Mouse (Mus musculus): ENCODE measurements around the gene Noct. TPM values are rescaled to one million over a fixed set of nuclear protein-coding genes. Genes with fewer than 3 reads are reported as not detected.

Gene Noct
- total and polyA plus RNA-seq, 3 experiments: 17.8 to 26.7 TPM; not detected in 1

DNA sequence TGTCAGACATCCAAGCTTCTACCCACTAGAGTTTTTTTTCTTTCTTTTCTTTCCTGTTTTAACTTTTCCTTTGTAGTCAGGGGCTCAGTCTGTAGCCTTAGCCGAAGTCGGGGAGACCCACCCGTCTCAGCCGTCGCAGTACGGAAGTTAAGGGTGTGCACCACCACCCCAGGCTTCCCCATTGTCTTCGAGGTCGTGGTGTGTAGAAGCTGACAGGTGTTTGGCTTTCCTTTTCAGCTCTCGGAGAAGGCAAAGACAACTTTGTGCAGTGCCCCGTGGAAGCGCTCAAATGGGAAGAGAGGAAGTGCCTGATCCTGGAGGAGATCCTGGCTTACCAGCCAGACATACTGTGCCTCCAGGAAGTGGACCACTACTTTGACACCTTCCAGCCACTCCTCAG, 25.2 kb downstream of the Noct start:
- TF ChIP-seq NRF1 (IDR thresholded peaks at IDR 0.05; ENCODE audit: insufficient read depth, low read depth, low read length, poor library complexity, severe bottlenecking) (no peak), BHLHE40 (IDR thresholded peaks at IDR 0.05; ENCODE audit: borderline replicate concordance, low read depth, low read length) (no peak), CTCF (IDR thresholded peaks at IDR 0.05 in 2 of 3, conservative IDR thresholded peaks at IDR 0.05 in 1 of 3; ENCODE audit: control insufficient read depth in 1 of 3, insufficient read depth in 1 of 3, low read depth in 2 of 3, low read length in 3 of 3, poor library complexity in 1 of 3, severe bottlenecking in 1 of 3) (no peak), EP300 (IDR thresholded peaks at IDR 0.05; ENCODE audit: low read depth in 1 of 2, low read length in 2 of 2) (no peak)
- Histone ChIP-seq H3K4me1 (ENCODE audit: control insufficient read depth in 1 of 2, insufficient read depth in 2 of 2, low read length in 2 of 2) (no peaks in the 10 kb centered on the region), H3K27me3 (ENCODE audit: control insufficient read depth in 1 of 2, insufficient read depth in 2 of 2, low read length in 2 of 2) (no peaks in the 10 kb centered on the region), H3K79me2 (ENCODE audit: control insufficient read depth, insufficient read depth, low read length, poor library complexity) (no peaks in the 10 kb centered on the region), H3K4me3 (ENCODE audit: control insufficient read depth in 1 of 2, insufficient read depth in 1 of 2, low read depth in 2 of 2, low read length in 2 of 2) (no peak overlapping the region), H3K9ac (ENCODE audit: control insufficient read depth, low read depth, low read length, poor library complexity, severe bottlenecking) (no peak overlapping the region), H3K36me3 (ENCODE audit: control insufficient read depth in 1 of 2, insufficient read depth in 2 of 2, low read length in 2 of 2) (peaks cover 0 to 19% of the 10 kb centered on the region in 2 experiments; a peak in 2 of 4 replicates), H3K27ac (ENCODE audit: control insufficient read depth, low read depth, low read length) (no peak overlapping the region), H3K9me3 (replicated peaks; ENCODE audit: insufficient read depth, low read length) (no peaks in the 10 kb centered on the region)
- no peak for DNase-seq (ENCODE audit: low read depth, low spot score)

DNA sequence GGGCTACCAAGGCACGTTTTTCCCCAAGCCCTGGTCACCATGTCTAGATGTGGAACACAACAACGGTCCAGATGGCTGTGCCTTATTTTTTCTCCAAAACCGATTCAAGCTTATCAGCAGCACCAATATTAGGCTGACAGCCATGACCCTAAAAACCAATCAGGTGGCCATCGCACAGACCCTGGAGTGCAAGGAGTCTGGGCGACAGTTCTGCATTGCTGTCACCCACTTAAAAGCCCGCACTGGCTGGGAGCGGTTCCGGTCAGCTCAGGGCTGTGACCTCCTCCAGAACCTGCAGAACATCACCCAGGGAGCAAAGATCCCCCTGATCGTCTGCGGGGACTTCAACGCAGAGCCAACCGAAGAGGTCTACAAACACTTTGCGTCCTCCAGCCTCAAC, 25.6 kb downstream of the Noct start:
- Histone ChIP-seq H3K36me3 (ENCODE audit: control insufficient read depth in 1 of 2, insufficient read depth in 2 of 2, low read length in 2 of 2) (peaks cover 0 to 21% of the 10 kb centered on the region in 2 experiments; a peak in 2 of 4 replicates), H3K27me3 (ENCODE audit: control insufficient read depth in 1 of 2, insufficient read depth in 2 of 2, low read length in 2 of 2) (no peaks in the 10 kb centered on the region), H3K4me1 (ENCODE audit: control insufficient read depth in 1 of 2, insufficient read depth in 2 of 2, low read length in 2 of 2) (no peaks in the 10 kb centered on the region), H3K4me3 (ENCODE audit: control insufficient read depth in 1 of 2, insufficient read depth in 1 of 2, low read depth in 2 of 2, low read length in 2 of 2) (no peak overlapping the region), H3K9ac (ENCODE audit: control insufficient read depth, low read depth, low read length, poor library complexity, severe bottlenecking) (no peak overlapping the region), H3K27ac (ENCODE audit: control insufficient read depth, low read depth, low read length) (no peak overlapping the region), H3K79me2 (ENCODE audit: control insufficient read depth, insufficient read depth, low read length, poor library complexity) (no peaks in the 10 kb centered on the region), H3K9me3 (replicated peaks; ENCODE audit: insufficient read depth, low read length) (no peaks in the 10 kb centered on the region)
- TF ChIP-seq TBP (IDR thresholded peaks at IDR 0.05; ENCODE audit: low read depth, low read length) (no peak), SMC3 (IDR thresholded peaks at IDR 0.05; ENCODE audit: low read depth, low read length) (no peak), JUND (IDR thresholded peaks at IDR 0.05; ENCODE audit: low read depth, low read length) (no peak), GABPA (IDR thresholded peaks at IDR 0.05; ENCODE audit: low read depth, low read length) (no peak), ZNF384 (IDR thresholded peaks at IDR 0.05; ENCODE audit: low read depth, low read length) (no peak), MEF2A (IDR thresholded peaks at IDR 0.05; ENCODE audit: extremely low read depth, insufficient replicate concordance, low read depth, low read length, poor library complexity, severe bottlenecking) (no peak), HCFC1 (IDR thresholded peaks at IDR 0.05; ENCODE audit: low read depth, low read length) (no peak), CTCF (IDR thresholded peaks at IDR 0.05 in 2 of 3, conservative IDR thresholded peaks at IDR 0.05 in 1 of 3; ENCODE audit: control insufficient read depth in 1 of 3, insufficient read depth in 1 of 3, low read depth in 2 of 3, low read length in 3 of 3, poor library complexity in 1 of 3, severe bottlenecking in 1 of 3) (no peak), MXI1 (IDR thresholded peaks at IDR 0.05; ENCODE audit: low read depth, low read length) (no peak), CHD2 (IDR thresholded peaks at IDR 0.05; ENCODE audit: low read length) (no peak), NELFE (IDR thresholded peaks at IDR 0.05; ENCODE audit: low read depth, low read length) (no peak)
- DNase-seq (ENCODE audit: low read depth, low spot score): no peak

DNA sequence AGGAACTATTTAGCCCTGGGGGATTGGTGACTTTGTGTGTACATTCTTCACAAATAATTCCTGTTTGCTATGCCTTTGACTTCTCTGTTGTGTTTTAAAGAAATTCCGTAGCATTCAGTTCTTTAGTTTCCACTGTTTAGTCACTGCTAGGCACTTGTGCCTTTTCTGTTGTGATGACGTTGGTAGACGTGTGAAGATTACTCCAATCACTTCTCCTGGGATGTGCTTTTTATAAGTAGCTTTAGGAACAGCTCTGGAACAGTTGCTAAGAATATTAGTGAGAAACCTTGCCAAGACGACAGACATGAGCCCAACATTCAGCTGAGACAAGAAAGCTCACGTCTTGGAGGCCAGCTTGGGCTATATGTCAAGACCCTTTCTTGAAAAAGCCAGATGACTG, 26.8 kb downstream of the Noct start:
- TF ChIP-seq NRF1 (IDR thresholded peaks at IDR 0.05; ENCODE audit: insufficient read depth, low read depth, low read length, poor library complexity, severe bottlenecking) (no peak), KAT2A (conservative IDR thresholded peaks at IDR 0.05; ENCODE audit: low read depth, low read length) (no peak), EP300 (IDR thresholded peaks at IDR 0.05; ENCODE audit: low read depth in 1 of 2, low read length in 2 of 2) (no peak), ZKSCAN1 (IDR thresholded peaks at IDR 0.05; ENCODE audit: low read depth, low read length) (no peak), MXI1 (IDR thresholded peaks at IDR 0.05; ENCODE audit: low read depth, low read length) (no peak), TAL1 (IDR thresholded peaks at IDR 0.05; ENCODE audit: low read length) (no peak), MAX (IDR thresholded peaks at IDR 0.05; ENCODE audit: low read length) (no peak), HCFC1 (IDR thresholded peaks at IDR 0.05; ENCODE audit: low read depth, low read length) (no peak), ELF1 (IDR thresholded peaks at IDR 0.05; ENCODE audit: low read depth, low read length) (no peak), POLR2A (IDR thresholded peaks at IDR 0.05; ENCODE audit: control insufficient read depth in 1 of 2, insufficient read depth in 1 of 2, low read depth in 1 of 2, low read length in 2 of 2, poor library complexity in 1 of 2) (no peak), SIN3A (IDR thresholded peaks at IDR 0.05; ENCODE audit: low read length) (no peak), ETS1 (IDR thresholded peaks at IDR 0.05; ENCODE audit: low read depth, low read length) (no peak)
- H3K4me3 ChIP-seq (ENCODE audit: control insufficient read depth in 1 of 2, insufficient read depth in 1 of 2, low read depth in 2 of 2, low read length in 2 of 2): no peak overlapping the region
- H3K36me3 ChIP-seq (ENCODE audit: control insufficient read depth in 1 of 2, insufficient read depth in 2 of 2, low read length in 2 of 2): peaks cover 0 to 23% of the 10 kb centered on the region in 2 experiments; a peak in 2 of 4 replicates
- no peaks in the 10 kb centered on the region for H3K27me3 ChIP-seq (ENCODE audit: control insufficient read depth in 1 of 2, insufficient read depth in 2 of 2, low read length in 2 of 2)
- H3K4me1 ChIP-seq (ENCODE audit: control insufficient read depth in 1 of 2, insufficient read depth in 2 of 2, low read length in 2 of 2): no peaks in the 10 kb centered on the region
- H3K79me2 ChIP-seq (ENCODE audit: control insufficient read depth, insufficient read depth, low read length, poor library complexity): no peaks in the 10 kb centered on the region
- H3K9ac ChIP-seq (ENCODE audit: control insufficient read depth, low read depth, low read length, poor library complexity, severe bottlenecking): no peak overlapping the region
- DNase-seq (ENCODE audit: low read depth, low spot score): no peak
- no peak overlapping the region for H3K27ac ChIP-seq (ENCODE audit: control insufficient read depth, low read depth, low read length)
- H3K9me3 ChIP-seq (replicated peaks; ENCODE audit: insufficient read depth, low read length): no peaks in the 10 kb centered on the region
